Mouse (Mus musculus) spleen, adult 2 months (tissue): Measurements from ENCODE around the gene Agtrap.

Experiments used
- CTCF ChIP-seq: fragments of 200-500 bp; IDR thresholded peaks from 2 replicates; pipeline ENCODE4 v1.5.1; 2011; ENCODE audit warnings: mild to moderate bottlenecking, inconsistent platforms; ENCODE audit not compliant: insufficient read depth, insufficient read length, insufficient replicate concordance; ENCODE audit errors: extremely low read depth
- POLR2A ChIP-seq: fragments of 200-500 bp; IDR thresholded peaks from 2 replicates; pipeline ENCODE4 v1.6.1; 2011; ENCODE audit warnings: low read depth, low read length, inconsistent platforms

DNA sequence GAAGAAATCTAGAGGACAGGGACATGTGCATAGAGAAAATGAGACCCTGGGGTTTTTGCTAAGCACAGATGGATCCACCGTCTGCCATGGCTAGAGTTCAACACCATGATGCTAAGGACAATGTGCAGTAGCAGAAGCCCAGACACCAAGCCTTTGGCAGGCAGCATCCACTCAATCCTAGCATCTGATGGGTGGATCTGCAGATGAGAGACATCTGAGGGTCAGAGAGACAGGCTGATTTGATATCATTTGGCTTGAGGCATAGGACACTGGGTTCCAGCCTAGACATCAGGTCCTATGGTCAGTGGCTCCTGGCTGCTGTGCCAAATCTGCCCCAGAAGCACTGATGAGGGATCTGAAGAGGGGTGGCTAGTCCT, 7.2 kb downstream of the Agtrap start:
- no peak for TF ChIP-seq POLR2A
- no peak for TF ChIP-seq CTCF
